8 mouse cellular contexts compared by ENCODE assay signal in the genomic region with DNA sequence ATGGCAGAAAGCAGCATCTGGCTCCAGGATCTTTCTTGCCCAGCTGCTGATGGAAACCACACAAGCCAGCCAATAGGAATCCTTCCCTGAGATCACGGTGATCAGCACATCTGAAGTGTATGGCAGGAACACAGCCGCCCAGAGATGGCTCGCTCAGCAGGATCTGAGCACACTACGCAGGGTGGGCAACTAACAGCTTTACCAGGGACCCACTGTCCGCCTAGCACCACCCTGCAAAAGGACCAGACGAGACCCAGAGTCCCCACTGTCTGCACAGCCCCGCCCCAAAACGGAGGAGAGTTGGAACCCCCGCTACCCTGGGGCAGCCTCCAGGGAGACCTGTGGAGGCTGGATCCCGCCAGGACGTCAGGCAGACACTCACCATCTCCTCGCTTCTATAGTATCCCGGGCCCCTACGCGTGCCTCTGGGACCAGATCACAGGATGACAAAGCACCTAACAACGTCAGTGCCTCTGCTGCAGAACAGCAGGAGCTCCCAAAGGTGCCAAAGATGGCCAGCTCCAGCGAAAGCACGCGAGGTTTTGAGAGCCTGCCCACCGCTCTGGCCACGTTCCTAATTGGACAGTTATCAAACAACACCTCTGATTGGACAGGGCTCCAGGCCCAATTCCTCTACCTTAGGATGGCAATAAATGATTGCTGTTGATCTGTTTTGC. TPM values are rescaled to one million over a fixed set of nuclear protein-coding genes. Genes with fewer than 3 reads are reported as not detected.
DNase-seq lines count a peak whose midpoint lies in the region; ATAC-seq and TF ChIP-seq lines count a peak whose summit lies in the region.

A gene (minus strand): TSS at position 526 of the 677 bp plus-strand sequence.

- H3K27me3 ChIP-seq in heart, adult 2 months (ENCODE audit: control insufficient read depth, insufficient read depth, low read length) = no peaks in the 10 kb centered on the region
- no peaks in the 10 kb centered on the region for H3K27me3 ChIP-seq in heart, embryonic 11.5 days (ENCODE audit: control insufficient read depth, insufficient read depth, low read length)
- peaks cover 7% of the 10 kb centered on the region; the same call in 1 of the 2 replicates for H3K27me3 ChIP-seq in liver, embryonic 12.5 days (replicated peaks)
- H3K27me3 ChIP-seq in neural tube, embryonic 13.5 days = 0 out of 2 replicates have a peak, but pooled peaks cover 4% of the 10 kb centered on the region

- TF ChIP-seq POLR2A in heart, adult 2 months (IDR thresholded peaks at IDR 0.05; ENCODE audit: insufficient read depth, low read depth, low read length) = no peak

- no peaks in the 10 kb centered on the region for H3K79me2 ChIP-seq in heart, adult 2 months (replicated peaks; ENCODE audit: control insufficient read depth, insufficient read depth, low read length)

- 3% methylated on average over 21 of the region's 21 CpGs for WGBS in heart, adult 2 months
- WGBS in heart, embryonic 11.5 days (ENCODE audit: insufficient replicate concordance) = 4% methylated on average over 21 of the region's 21 CpGs
- WGBS in liver, embryonic 12.5 days (ENCODE audit: insufficient replicate concordance) = 5% methylated on average over 21 of the region's 21 CpGs
- WGBS in neural tube, embryonic 13.5 days = 2% methylated on average over 21 of the region's 21 CpGs

- intact Hi-C loops in heart, adult 2 months (cut with DNase I) = no loop called here
- intact Hi-C loops in heart, postnatal 36 days (cut with DNase I) = no loop called here

- H3K36me3 ChIP-seq in heart, adult 2 months (ENCODE audit: control insufficient read depth, insufficient read depth, low read length) = no peaks in the 10 kb centered on the region
- H3K36me3 ChIP-seq in heart, embryonic 11.5 days (ENCODE audit: control insufficient read depth, insufficient read depth, low read length) = no peaks in the 10 kb centered on the region
- no peaks in the 10 kb centered on the region for H3K36me3 ChIP-seq in liver, embryonic 12.5 days
- H3K36me3 ChIP-seq in neural tube, embryonic 13.5 days = peaks cover 11% of the 10 kb centered on the region

- H3K4me1 ChIP-seq in heart, adult 2 months (ENCODE audit: control insufficient read depth, insufficient read depth, low read length) = peaks cover 2% of the 10 kb centered on the region; the same call in 1 of the 2 replicates
- no peaks in the 10 kb centered on the region for H3K4me1 ChIP-seq in heart, embryonic 11.5 days (ENCODE audit: control insufficient read depth, insufficient read depth, low read length)
- H3K4me1 ChIP-seq in liver, embryonic 12.5 days = 0 out of 2 replicates have a peak, but pooled peaks cover 9% of the 10 kb centered on the region
- peaks cover 18% of the 10 kb centered on the region for H3K4me1 ChIP-seq in neural tube, embryonic 13.5 days (replicated peaks)

- H3K4me3 ChIP-seq in heart, adult 2 months = peak within 1 kb of the TSS; percentile 27; the same call in 1 of the 2 replicates
- H3K4me3 ChIP-seq in heart, embryonic 11.5 days (ENCODE audit: low read depth, low read length) = peak within 1 kb of the TSS; percentile 55
- H3K4me3 ChIP-seq in liver, embryonic 12.5 days = peak within 1 kb of the TSS; percentile 41
- H3K4me3 ChIP-seq in neural tube, embryonic 13.5 days = peak within 1 kb of the TSS; percentile 64

- peak within 1 kb of the TSS; percentile 84 for H3K4me2 ChIP-seq in heart, embryonic 11.5 days
- peak within 1 kb of the TSS; percentile 64 for H3K4me2 ChIP-seq in liver, embryonic 12.5 days
- peak within 1 kb of the TSS; percentile 66 for H3K4me2 ChIP-seq in neural tube, embryonic 13.5 days

- H3K27ac ChIP-seq in heart, adult 2 months = no peak within 1 kb of the TSS
- H3K27ac ChIP-seq in heart, embryonic 11.5 days (ENCODE audit: low read depth, low read length) = no peak within 1 kb of the TSS
- H3K27ac ChIP-seq in liver, embryonic 12.5 days = no peak within 1 kb of the TSS
- H3K27ac ChIP-seq in neural tube, embryonic 13.5 days (replicated peaks) = peak within 1 kb of the TSS; percentile 90

- ATAC-seq in common myeloid progenitor, adult 5-6 weeks (replicated peaks; ENCODE audit: low read depth, poor library complexity, severe bottlenecking) = peak; percentile 81
- ATAC-seq in heart, embryonic 11.5 days (replicated peaks; ENCODE audit: insufficient number of reproducible peaks, low FRiP score, low TSS enrichment) = peak; percentile 49; the same call in 1 of the 2 replicates
- ATAC-seq in liver, embryonic 12.5 days = peak; percentile 63
- peak; percentile 93 for ATAC-seq in neural tube, embryonic 13.5 days (ENCODE audit: low read depth)

- no peak for TF ChIP-seq CTCF in heart, adult 2 months (IDR thresholded peaks at IDR 0.05)

- peak within 1 kb of the TSS; percentile 33 for H3K9ac ChIP-seq in heart, adult 2 months (ENCODE audit: low read depth, low read length)
- peak within 1 kb of the TSS; percentile 65 for H3K9ac ChIP-seq in heart, embryonic 11.5 days (ENCODE audit: low read depth, low read length)
- H3K9ac ChIP-seq in liver, embryonic 12.5 days = peak within 1 kb of the TSS; percentile 9; the same call in 1 of the 2 replicates
- peak within 1 kb of the TSS; percentile 78 for H3K9ac ChIP-seq in neural tube, embryonic 13.5 days

- TF ChIP-seq EP300 in heart, adult 2 months (IDR thresholded peaks at IDR 0.05; ENCODE audit: insufficient read depth, low read depth, low read length) = no peak

- H3K9me3 ChIP-seq in heart, embryonic 11.5 days (replicated peaks; ENCODE audit: control insufficient read depth, low read length) = no peaks in the 10 kb centered on the region
- no peaks in the 10 kb centered on the region for H3K9me3 ChIP-seq in liver, embryonic 12.5 days (replicated peaks)
- H3K9me3 ChIP-seq in neural tube, embryonic 13.5 days = no peaks in the 10 kb centered on the region

- DNase-seq in heart, adult 2 months = no peak
- DNase-seq in heart, postnatal 36 days = no peak
- DNase-seq in kidney, postnatal 14 days = peak; percentile 45
- DNase-seq in thymus, postnatal 0 days (ENCODE audit: low spot score) = no peak

RNA-seq across cellular contexts. Expression of the gene that starts here (rescaled TPM):
- total RNA-seq in heart, adult 2 months (2021) = under 1 TPM; 0.14 to 0.29 TPM
- polyA plus RNA-seq in heart, adult 2 months (2012; rRNA removed) = 0.10 and 0.15 TPM in 2 replicates
- total RNA-seq in heart, postnatal 36 days (2021) = under 1 TPM; 0.19 to 0.35 TPM
- total RNA-seq in common myeloid progenitor, adult 5-6 weeks (2017) = 1.5 and 3.0 TPM in 2 replicates
- polyA plus RNA-seq in heart, embryonic 11.5 days (2014; fragmentation: Nextera tagmentation; extraction: Ambion mirVana) = 0.93 and 1.0 TPM in 2 replicates
- 0.43 and 0.51 TPM in 2 replicates for polyA plus RNA-seq in liver, embryonic 12.5 days (2016; fragmentation: Nextera tagmentation; extraction: Ambion mirVana)
- 21.5 and 24.8 TPM in 2 replicates for polyA plus RNA-seq in neural tube, embryonic 13.5 days (2015; fragmentation: Nextera tagmentation; extraction: Ambion mirVana)
- polyA plus RNA-seq in thymus, postnatal 0 days (2015; fragmentation: Nextera tagmentation; extraction: Ambion mirVana) = 0.49 and 0.57 TPM in 2 replicates

Comparison
In these comparisons a context has a peak if more than half of its experiments do, and no peak if none do; other contexts are left out.
1. RNA of the gene that starts here (polyA plus RNA-seq): 21.5 to 24.8 TPM in neural tube, embryonic 13.5 days; 0.93 to 1.0 TPM in heart, embryonic 11.5 days, 0.49 to 0.57 TPM in thymus, postnatal 0 days, 0.43 to 0.51 TPM in liver, embryonic 12.5 days and 0.10 to 0.15 TPM in heart, adult 2 months; every median in the first group is over 10 times any median in the second.
2. Peak in ATAC-seq, H3K4me3 ChIP-seq, H3K9ac ChIP-seq and H3K4me2 ChIP-seq in liver, embryonic 12.5 days; RNA of the gene not detected or under 1 TPM.
3. H3K9ac ChIP-seq: peak in every context shown above with its lines; median percentile 78 in neural tube, embryonic 13.5 days; 65 in heart, embryonic 11.5 days; 33 in heart, adult 2 months; 9 in liver, embryonic 12.5 days.
4. Peak in every context shown above with its lines, with median percentiles within 50 percentile points of each other: H3K4me3 ChIP-seq, ATAC-seq and H3K4me2 ChIP-seq.